Mouse (Mus musculus): ENCODE measurements around the gene Mrpl53. TPM values are rescaled to one million over a fixed set of nuclear protein-coding genes. Genes with fewer than 3 reads are reported as not detected.
A peak's percentile ranks its signal among the peaks of the same experiment; 100 is the strongest.

Mrpl53 gene
- polyA plus RNA-seq, 2 experiments, result 56.6 to 87.4 TPM

DNA sequence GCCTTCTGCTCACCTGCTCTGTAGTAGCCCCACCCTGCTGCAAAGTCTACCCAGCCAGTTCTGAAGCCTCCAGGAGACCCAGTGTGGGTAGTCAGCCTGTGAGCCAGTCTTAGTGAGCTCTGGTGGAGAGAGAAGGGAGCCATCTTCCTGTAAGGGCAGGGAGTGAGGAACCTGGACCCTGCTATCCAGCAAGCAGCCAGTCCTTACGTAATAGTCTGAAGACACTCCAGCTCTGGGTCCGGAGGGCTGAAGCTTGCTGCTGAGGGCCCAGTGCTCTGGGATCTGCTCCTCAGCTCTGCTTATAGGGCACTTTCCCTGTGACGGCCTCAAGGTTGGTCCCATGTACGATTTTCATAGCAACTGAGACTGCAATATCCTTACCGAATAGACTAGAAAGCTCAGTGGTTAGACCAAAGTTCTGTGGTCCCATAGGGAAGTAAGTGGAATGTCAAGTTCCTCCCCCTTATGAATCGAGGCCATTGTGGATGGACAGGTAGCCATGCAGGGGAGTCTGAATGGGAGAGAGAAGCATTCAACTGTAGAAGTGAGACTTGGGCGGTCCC lies 26.2 kb downstream of the Mrpl53 start, which contains the start of gene Rtkn:
TSS of gene Rtkn (plus strand) at position 513 of the 563 bp plus-strand sequence.
- Histone ChIP-seq H3K9me3 (ENCODE audit: control insufficient read depth, low read length) (no peaks in the 10 kb centered on the region), H3K9ac (replicated peaks) (no peak within 1 kb of the TSS), H3K4me2 (ENCODE audit: low read depth) (peak within 1 kb of the TSS; percentile 66), H3K27me3 (ENCODE audit: control insufficient read depth, insufficient read depth, low read length) (peaks cover 23% of the 10 kb centered on the region), H3K36me3 (replicated peaks; ENCODE audit: control insufficient read depth, insufficient read depth, low read depth) (no peaks in the 10 kb centered on the region), H3K4me1 (replicated peaks; ENCODE audit: control insufficient read depth in 2 of 2, insufficient read depth in 2 of 2, low read length in 1 of 2) (peaks cover 8 to 10% of the 10 kb centered on the region in 2 experiments; a peak in 3 of 4 replicates), H3K27ac (no peak within 1 kb of the TSS), H3K4me3 (ENCODE audit: insufficient read depth in 1 of 2, low read depth in 2 of 2, low read length in 2 of 2) (peak within 1 kb of the TSS; percentile 53 to 55)
- ATAC-seq (ENCODE audit: insufficient read depth) (no peak), DNase-seq (ENCODE audit: low read depth in 3 of 3, low spot score in 3 of 3) (no peak)
- TF ChIP-seq CTCF (IDR thresholded peaks at IDR 0.05; ENCODE audit: low read depth), result no peak
- no peak for TF ChIP-seq EP300 (IDR thresholded peaks at IDR 0.05; ENCODE audit: low read depth)
- WGBS (ENCODE audit: insufficient replicate concordance), result 61% methylated on average over 7 of the region's 7 CpGs

DNA sequence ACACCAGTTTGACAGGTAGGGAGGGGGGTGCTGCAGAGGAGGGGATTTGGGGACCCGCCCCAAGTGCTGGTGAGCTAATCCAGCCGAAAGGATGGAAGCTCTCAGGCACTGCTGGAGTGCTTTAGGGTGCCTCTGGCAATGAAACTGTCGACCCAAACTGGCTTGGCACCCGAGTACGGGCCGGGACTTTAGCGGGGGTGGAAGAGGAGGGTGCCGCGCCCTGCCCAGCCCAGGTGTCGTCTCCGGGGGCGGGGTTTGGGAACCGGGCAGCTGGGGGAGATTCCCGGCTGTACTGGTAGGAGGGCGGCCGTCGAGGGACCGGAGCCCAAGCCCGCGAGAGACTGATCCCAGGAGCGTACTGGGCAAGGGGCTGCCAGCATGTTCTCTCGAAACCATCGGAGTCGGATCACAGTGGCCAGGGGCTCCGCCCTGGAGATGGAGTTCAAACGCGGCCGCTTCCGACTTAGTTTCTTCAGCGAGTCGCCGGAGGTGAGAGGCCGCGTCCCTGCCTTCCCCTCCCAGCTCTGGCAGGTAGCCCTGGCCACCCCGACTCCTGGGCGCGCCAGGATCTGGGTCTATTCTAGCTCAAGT lies 26.8 kb downstream of the Mrpl53 start:
- DNase-seq (ENCODE audit: low read depth in 3 of 3, low spot score in 3 of 3), result no peak
- TF ChIP-seq CTCF (IDR thresholded peaks at IDR 0.05; ENCODE audit: low read depth) (no peak), EP300 (IDR thresholded peaks at IDR 0.05; ENCODE audit: low read depth) (no peak)
- ATAC-seq (ENCODE audit: insufficient read depth), result no peak
- H3K36me3 ChIP-seq (replicated peaks; ENCODE audit: control insufficient read depth, insufficient read depth, low read depth), result no peaks in the 10 kb centered on the region
- H3K27ac ChIP-seq, result no peak overlapping the region
- no peaks in the 10 kb centered on the region for H3K9me3 ChIP-seq (ENCODE audit: control insufficient read depth, low read length)
- H3K4me1 ChIP-seq (replicated peaks; ENCODE audit: control insufficient read depth in 2 of 2, insufficient read depth in 2 of 2, low read length in 1 of 2), result peaks cover 8 to 10% of the 10 kb centered on the region in 2 experiments; a peak in 3 of 4 replicates
- H3K4me2 ChIP-seq (ENCODE audit: low read depth), result peak overlapping the region; percentile 66
- no peak overlapping the region for H3K9ac ChIP-seq (replicated peaks)
- 20% methylated on average over 37 of the region's 37 CpGs for WGBS (ENCODE audit: insufficient replicate concordance)
- H3K4me3 ChIP-seq (ENCODE audit: insufficient read depth in 1 of 2, low read depth in 2 of 2, low read length in 2 of 2), result peak overlapping the region; percentile 53 to 55
- H3K27me3 ChIP-seq (ENCODE audit: control insufficient read depth, insufficient read depth, low read length), result peaks cover 23% of the 10 kb centered on the region

DNA sequence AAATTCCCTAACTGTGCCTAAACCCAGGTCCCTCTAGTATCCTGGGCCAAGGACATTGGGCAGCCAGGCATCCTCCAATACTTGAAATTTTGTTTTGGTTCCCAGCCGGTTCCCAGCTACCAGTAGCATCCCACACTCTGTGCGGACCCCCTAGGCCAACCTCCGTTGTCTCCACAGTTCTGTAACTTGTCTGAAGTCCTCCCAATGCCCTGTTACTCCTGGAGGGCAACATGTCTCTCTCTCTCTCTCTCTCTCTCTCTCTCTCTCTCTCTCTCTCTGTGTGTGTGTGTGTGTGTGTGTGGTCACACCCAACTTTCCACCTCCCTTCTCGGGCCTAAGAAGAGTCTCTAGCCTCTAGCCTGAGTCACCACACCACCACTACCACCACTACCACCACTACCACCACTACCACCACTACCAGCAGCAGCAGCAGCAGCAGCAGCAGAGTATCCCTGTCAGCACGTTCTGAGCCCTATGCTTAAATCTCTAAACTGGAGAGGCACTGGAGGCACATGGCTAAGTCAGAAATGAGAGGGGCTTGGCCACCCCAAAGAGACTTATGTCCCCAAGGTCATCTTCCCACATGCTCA lies 27.5 kb downstream of the Mrpl53 start:
- H3K4me2 ChIP-seq (ENCODE audit: low read depth), result peak overlapping the region; percentile 66
- H3K27me3 ChIP-seq (ENCODE audit: control insufficient read depth, insufficient read depth, low read length), result peaks cover 23% of the 10 kb centered on the region
- no peak for DNase-seq (ENCODE audit: low read depth in 3 of 3, low spot score in 3 of 3)
- 41% methylated on average over 5 of the region's 5 CpGs for WGBS (ENCODE audit: insufficient replicate concordance)
- no peak for TF ChIP-seq CTCF (IDR thresholded peaks at IDR 0.05; ENCODE audit: low read depth)
- no peak for TF ChIP-seq EP300 (IDR thresholded peaks at IDR 0.05; ENCODE audit: low read depth)
- H3K27ac ChIP-seq, result no peak overlapping the region
- peak overlapping the region; percentile 50; the same call in 1 of the 2 replicates for H3K9ac ChIP-seq (replicated peaks)
- no peak for ATAC-seq (ENCODE audit: insufficient read depth)
- H3K36me3 ChIP-seq (replicated peaks; ENCODE audit: control insufficient read depth, insufficient read depth, low read depth), result no peaks in the 10 kb centered on the region
- peak overlapping the region; percentile 53 to 55 for H3K4me3 ChIP-seq (ENCODE audit: insufficient read depth in 1 of 2, low read depth in 2 of 2, low read length in 2 of 2)
- H3K9me3 ChIP-seq (ENCODE audit: control insufficient read depth, low read length), result no peaks in the 10 kb centered on the region
- H3K4me1 ChIP-seq (replicated peaks; ENCODE audit: control insufficient read depth in 2 of 2, insufficient read depth in 2 of 2, low read length in 1 of 2), result peaks cover 5 to 6% of the 10 kb centered on the region in 2 experiments; a peak in 3 of 4 replicates

DNA sequence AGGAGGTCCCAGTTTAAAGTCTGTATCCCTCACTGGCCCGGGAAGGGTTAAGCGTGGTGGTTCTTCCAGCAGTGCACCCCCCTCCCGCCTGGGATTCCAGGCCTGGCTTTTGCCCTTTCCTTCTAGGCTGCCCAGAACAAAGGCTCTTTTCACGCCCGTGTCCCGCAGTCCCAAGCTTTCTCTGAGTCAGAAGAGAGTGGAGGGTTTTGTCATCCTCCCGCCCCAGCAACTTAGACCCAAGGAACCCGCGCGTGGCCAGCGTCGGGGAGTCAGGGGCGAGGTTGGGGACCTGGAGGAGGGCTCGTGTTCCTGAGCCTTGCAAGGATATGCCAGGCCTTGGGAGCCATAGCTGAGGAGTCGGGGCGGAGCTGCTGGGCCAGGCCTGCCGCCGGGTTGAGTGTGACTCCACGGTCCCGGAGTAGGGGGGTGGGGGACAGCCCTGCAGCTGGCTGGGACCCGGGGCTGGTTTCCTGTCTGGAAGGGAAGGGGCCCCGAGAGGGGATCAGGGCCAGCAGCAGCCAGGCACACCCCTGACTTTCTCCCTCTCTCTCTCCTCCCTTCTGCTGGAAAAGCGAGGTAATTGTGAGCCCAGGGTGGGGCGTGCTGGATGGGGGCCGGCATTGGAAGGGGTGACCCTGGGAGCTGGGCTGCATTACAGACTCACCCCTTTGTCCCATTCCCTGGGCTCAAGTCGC lies 28.2 kb downstream of the Mrpl53 start:
- WGBS (ENCODE audit: insufficient replicate concordance), result 2% methylated on average over 26 of the region's 26 CpGs
- Histone ChIP-seq H3K4me1 (replicated peaks; ENCODE audit: control insufficient read depth in 2 of 2, insufficient read depth in 2 of 2, low read length in 1 of 2) (peaks cover 4 to 6% of the 10 kb centered on the region in 2 experiments; a peak in 3 of 4 replicates), H3K36me3 (replicated peaks; ENCODE audit: control insufficient read depth, insufficient read depth, low read depth) (no peaks in the 10 kb centered on the region), H3K4me2 (ENCODE audit: low read depth) (peak overlapping the region; percentile 66), H3K27me3 (ENCODE audit: control insufficient read depth, insufficient read depth, low read length) (peaks cover 26% of the 10 kb centered on the region), H3K27ac (peak overlapping the region; percentile 41), H3K9me3 (ENCODE audit: control insufficient read depth, low read length) (no peaks in the 10 kb centered on the region), H3K4me3 (ENCODE audit: insufficient read depth in 1 of 2, low read depth in 2 of 2, low read length in 2 of 2) (peak overlapping the region; percentile 53 to 55), H3K9ac (replicated peaks) (peak overlapping the region; percentile 50)
- DNase-seq (ENCODE audit: low read depth in 3 of 3, low spot score in 3 of 3) (no peak), ATAC-seq (ENCODE audit: insufficient read depth) (peak; percentile 25; the same call in 1 of the 2 replicates)
- TF ChIP-seq CTCF (IDR thresholded peaks at IDR 0.05; ENCODE audit: low read depth), result no peak
- TF ChIP-seq EP300 (IDR thresholded peaks at IDR 0.05; ENCODE audit: low read depth), result no peak

All from liver, embryonic 14.5 days (tissue).